Mouse (Mus musculus) splenic B cell, adult 2 months (primary cell): Measurements from ENCODE around the gene Slc35a3.
"Not testable (repeated sequence)": the region's sequence is repeated elsewhere in the genome, so short reads cannot be mapped to it uniquely, and the experiment has no call there.

Experiments
- DNase-seq: peaks from one replicate; pipeline ENCODE4 v3.0.0-alpha.2; 2011; ENCODE audit warnings: low read depth, low spot score
- H3K27me3 ChIP-seq: 2 replicates; pipeline ENCODE4 v1.6.1; 2012; ENCODE audit warnings: mild to moderate bottlenecking, low read length, moderate library complexity, mixed read lengths; ENCODE audit not compliant: control insufficient read depth, poor library complexity, insufficient read depth, severe bottlenecking
- H3K36me3 ChIP-seq: 2 replicates; pipeline ENCODE4 v1.6.1; 2012; ENCODE audit warnings: mild to moderate bottlenecking, low read length, moderate library complexity, mixed read lengths; ENCODE audit not compliant: control insufficient read depth, poor library complexity, insufficient read depth, severe bottlenecking

Slc35a3 gene

DNA sequence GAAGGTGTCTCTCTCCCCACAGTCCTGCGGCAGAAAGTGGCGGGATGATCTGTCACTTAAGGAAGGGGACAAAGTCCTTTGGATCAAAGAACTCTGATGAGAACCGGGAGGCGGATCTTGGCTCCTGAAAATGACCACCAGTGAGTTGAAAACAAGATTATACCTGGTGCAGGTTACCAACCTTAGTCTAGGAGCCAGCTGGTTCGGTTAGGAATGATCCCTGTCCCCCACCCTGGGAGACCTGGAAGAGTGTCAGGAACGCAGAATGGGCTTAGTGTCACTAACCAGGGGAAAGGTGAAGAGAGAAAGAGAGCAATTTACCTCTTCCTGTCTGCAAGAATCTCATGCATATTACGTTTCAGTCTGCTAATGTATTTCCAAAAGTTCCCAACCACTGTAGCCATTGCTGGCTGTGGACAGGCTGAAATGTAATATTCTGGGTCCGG lies at the start of gene Slc35a3:
Slc35a3 (minus strand) TSS at position 396 of the 446 bp plus-strand sequence.
- no peak for DNase-seq
- H3K27me3 ChIP-seq, result no peaks in the 10 kb centered on the region
- H3K36me3 ChIP-seq, result no peaks in the 10 kb centered on the region

DNA sequence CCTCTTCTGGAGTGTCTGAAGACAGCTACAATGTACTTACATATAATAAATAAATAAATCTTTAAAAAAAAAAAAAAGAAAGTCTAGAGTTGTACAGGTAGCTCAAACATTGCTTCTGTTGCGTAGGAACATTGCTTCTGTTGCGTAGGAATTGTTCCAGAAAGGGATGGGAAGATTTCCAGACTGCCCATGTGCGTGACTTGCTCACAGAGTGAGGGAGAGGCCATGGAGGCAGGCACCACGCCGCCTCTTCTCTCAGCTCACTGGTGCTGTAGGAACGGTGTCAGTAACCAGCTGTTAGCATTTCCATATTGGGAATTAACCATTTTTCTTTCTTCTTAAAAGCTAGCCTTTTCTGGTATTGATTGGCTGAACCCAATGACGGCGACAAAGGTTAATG lies 40.2 kb upstream of the Slc35a3 start:
- H3K36me3 ChIP-seq, result peaks cover 2% of the 10 kb centered on the region; the same call in 1 of the 2 replicates
- no peaks in the 10 kb centered on the region for H3K27me3 ChIP-seq
- DNase-seq, result no peak

DNA sequence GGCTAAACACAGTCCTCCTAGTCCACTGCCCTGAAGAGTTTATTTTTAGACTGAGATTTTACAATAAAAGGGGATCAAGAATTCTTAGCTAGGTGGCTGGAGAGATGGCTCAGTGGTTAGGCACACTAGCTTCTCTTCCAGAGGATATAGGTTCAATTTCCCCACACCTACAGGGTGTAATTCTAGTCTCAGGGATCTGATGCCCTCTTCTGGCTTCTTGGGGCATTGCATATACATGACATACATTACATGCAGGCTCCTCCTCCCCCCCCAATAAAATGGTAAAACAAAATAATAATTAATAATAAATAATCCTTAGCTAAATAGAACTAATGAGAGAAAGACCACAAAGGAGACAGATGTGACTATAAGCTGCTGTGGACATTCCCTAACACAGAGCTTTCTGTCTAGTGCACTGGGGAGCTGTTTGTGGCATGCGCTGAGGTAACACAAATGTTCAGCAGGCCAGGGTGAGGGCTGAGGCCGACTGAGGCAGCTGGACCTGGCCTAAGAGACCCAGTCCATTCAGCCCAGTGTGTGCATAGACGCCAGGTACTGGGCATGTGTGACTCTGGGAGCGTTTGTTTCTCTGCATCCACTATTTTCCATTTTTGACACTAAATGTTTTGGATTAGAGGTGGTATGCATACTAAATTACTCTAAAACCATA lies 38.7 kb upstream of the Slc35a3 start:
- H3K27me3 ChIP-seq, result no peaks in the 10 kb centered on the region
- H3K36me3 ChIP-seq, result peaks cover 2% of the 10 kb centered on the region; the same call in 1 of the 2 replicates
- peak; percentile 75 for DNase-seq

DNA sequence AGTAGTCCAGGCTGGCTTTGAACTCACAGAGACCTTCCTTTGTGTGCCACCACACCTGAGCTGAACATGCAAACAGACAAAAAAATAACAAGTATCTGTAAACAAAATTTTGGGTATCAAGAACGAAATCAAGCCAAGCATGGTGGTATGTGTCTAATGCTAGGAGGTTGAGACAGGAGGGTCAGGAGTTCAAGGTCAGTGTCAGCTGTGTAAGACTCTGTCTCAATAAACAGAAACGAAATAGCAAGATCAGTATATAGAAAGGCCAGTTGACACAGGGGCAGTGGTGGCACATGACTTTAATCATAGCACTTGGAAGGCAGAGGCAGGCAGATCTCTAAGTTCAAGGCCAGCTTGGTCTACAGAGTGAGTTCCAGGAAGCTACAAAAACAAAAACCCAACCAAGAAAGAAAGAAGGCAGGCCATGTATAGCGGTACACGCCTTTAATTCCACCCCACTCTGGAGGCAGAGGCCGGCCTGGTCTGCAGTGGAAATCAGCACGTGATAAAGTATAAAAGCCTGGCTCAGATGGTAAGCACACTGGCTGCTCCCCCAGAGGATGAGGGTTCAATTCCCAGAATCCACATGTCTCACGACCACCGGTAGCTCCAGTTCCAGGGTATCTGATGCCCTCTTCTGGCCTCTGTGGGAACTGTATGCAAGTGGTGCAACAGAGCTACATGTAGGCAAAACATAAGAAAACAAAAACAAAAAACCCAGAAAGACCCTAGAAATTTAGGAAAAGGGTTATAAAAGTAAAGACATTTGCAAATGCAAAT lies 36.0 kb upstream of the Slc35a3 start:
- H3K27me3 ChIP-seq, result no peaks in the 10 kb centered on the region
- DNase-seq, result peak; percentile 45

DNA sequence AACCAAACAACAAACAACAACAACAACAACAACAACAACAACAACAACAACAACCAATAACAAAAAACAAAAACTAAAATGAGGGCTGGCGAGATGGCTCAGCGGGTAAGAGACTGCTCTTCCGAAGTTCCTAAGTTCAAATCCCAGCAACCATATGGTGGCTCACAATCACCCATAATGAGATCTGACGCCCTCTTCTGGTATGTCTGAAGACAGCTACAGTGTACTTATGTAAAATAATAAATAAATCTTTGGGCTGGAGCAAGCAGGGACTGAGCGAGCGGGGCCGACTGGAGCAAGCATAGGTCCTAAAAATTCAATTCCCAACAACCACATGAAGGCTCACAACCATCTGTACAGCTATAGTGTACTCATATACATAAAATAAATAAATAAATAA lies 35.0 kb upstream of the Slc35a3 start:
- H3K27me3 ChIP-seq, H3K36me3 ChIP-seq, DNase-seq: not testable (repeated sequence)

More for the DNA sequence above, 36.0 kb upstream of the Slc35a3 start:
- H3K36me3 ChIP-seq, result peaks cover 2% of the 10 kb centered on the region; the same call in 1 of the 2 replicates

DNA sequence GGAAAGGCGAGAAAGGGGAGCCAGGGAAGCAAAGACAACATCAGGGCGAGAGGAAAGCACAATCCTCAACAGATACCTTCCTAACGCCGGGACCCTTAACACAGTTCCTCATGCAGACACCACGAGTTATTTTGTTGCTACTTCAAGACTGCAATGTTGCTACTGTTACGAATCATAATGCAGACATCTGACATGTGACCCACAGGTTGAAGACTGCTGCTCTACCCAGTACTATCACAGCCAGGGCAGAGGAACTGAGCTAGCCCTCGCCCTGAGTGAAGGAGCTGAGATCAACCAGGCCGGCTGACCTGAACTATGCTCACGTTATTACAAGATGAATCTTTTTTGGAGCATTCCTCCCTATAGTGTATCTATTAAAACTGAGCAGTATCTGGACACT lies 28.3 kb upstream of the Slc35a3 start:
- H3K36me3 ChIP-seq, result no peaks in the 10 kb centered on the region
- H3K27me3 ChIP-seq, result no peaks in the 10 kb centered on the region
- DNase-seq, result no peak

DNA sequence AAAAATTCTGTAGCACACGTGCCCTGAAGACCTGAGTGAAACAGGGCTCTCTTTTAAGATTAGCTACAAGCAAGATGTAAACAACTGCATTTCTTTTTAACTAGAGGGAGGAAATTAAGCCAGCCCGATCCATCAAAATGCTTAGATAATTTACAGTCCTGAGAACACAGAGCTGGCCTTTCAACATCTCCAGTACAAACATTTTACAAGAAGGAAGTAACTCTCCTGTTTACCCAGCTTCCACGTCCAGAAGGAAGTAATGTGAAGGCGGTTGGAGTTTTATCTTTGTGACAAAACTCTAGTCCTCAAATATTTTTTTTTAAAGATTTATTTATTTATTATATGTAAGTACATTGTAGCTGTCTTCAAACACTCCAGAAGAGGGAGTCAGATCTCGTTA lies 27.5 kb upstream of the Slc35a3 start:
- no peak for DNase-seq
- Histone ChIP-seq H3K27me3 (no peaks in the 10 kb centered on the region), H3K36me3 (no peaks in the 10 kb centered on the region)

DNA sequence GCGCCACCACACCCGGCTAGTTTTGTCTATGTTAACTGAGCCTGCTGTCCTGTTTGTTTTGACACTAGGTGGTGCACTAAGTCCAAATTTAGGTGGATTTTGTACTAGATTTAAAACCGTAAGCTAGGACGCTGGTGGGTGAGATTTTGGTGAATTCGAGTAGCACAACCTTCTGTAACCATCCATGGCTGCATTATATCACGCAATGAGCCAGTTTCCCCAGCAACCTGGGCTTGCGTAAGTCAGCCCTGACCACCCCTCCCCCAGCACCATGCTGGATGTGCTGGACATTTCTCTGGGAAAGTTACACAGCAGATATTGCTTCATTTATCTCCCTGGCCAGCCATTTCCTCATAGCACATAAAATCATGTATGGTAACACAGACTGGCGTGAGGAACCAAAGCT lies 24.7 kb upstream of the Slc35a3 start:
- no peaks in the 10 kb centered on the region for H3K36me3 ChIP-seq
- no peaks in the 10 kb centered on the region for H3K27me3 ChIP-seq
- DNase-seq, result no peak

DNA sequence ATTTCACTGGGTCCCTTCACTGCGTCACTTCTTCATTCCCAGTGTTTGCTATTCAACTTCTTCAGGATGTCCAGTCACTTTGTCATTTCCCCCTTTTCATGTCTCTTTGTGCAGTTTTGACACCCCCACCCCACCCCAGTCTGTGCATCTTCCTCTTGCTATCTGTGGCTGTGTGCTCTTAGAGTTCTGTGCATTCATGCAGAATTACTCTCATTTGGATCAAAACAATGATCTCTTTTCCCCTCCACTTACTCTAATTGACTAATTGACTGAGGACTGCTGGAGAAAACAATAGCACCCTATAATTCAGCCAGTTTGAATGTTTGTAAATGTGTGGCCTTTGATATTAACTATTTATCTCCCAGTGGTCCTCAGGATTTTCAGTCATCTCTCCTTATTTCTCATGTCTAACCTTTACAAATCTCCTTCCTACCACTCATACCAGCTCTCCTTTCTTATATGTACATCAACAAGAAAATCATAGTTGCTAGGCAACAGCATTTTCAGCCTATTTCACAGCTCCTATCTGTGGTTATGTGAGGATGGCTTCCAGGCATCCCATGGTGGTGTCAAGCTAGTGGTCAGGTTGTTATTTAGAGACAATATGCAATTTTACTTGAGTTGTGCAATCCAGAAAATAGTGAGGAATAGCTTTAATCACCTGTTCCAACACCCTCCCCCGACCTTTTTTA lies 17.0 kb upstream of the Slc35a3 start:
- DNase-seq, result no peak
- H3K27me3 ChIP-seq, result no peaks in the 10 kb centered on the region
- H3K36me3 ChIP-seq, result no peaks in the 10 kb centered on the region

DNA sequence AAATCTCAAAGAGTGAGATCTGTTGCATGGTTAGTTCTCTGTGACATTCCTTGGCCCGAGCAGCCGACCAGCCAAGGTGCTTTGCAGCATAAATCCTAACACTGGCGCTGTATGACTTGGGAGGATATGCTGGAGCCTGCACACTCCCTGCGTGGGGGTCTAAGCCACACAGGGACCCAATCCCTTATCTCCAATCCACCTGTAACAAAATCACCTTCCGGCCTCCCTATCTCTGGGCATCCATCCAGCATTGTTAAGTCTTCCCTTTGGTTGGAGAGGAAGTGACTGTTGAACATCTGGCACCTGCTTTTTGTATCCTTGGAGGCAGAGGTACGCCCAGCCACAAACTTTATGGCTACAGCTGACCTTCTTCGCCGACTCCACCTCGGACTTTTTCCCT lies 14.2 kb upstream of the Slc35a3 start:
- Histone ChIP-seq H3K36me3 (no peaks in the 10 kb centered on the region), H3K27me3 (no peaks in the 10 kb centered on the region)
- DNase-seq, result no peak

DNA sequence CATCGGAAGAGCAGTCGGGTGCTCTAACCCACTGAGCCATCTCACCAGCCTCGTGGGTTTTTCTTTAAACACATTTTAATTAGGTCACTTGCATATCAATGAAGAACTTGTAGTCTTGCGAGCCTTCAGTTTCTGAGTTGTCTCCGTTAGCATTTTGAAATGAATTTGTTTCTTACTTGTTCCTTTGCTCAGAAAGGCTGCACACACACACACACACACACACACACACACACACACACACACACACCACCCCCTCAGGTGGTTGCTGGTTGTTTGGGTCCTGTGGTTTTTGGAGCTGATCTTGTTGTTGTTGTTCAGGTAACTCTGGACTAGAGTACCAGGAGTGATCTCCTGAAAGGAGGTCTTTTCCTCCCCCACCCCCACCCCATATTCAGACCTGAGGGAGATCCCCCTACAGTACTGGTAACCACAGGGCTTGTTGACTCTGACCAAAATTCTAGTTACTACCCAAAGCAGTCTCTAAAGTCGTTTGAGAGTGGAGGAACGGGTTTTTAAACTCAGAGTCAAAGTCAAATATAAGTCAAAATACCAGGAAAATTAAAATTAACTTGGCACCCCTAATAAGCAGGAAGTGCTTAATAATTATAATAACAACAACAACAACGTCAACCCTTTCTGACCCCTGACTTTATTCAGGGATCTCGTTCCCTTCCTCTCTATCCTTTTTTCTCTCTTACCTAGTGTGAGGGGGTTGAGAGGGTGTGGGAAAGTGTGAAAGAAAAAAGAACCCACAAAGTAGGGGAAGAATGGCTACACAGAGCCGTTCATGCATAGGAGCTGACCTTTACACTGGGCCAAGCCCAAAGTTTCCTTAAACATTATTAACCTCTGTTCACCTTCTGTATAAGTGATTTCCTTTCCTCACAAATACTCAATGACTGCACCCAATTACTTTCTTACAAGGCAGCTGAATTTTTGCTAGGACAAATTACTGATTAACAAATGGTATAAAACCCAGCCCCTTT lies 11.2 kb upstream of the Slc35a3 start:
- no peaks in the 10 kb centered on the region for H3K36me3 ChIP-seq
- H3K27me3 ChIP-seq, result no peaks in the 10 kb centered on the region
- DNase-seq, result no peak

DNA sequence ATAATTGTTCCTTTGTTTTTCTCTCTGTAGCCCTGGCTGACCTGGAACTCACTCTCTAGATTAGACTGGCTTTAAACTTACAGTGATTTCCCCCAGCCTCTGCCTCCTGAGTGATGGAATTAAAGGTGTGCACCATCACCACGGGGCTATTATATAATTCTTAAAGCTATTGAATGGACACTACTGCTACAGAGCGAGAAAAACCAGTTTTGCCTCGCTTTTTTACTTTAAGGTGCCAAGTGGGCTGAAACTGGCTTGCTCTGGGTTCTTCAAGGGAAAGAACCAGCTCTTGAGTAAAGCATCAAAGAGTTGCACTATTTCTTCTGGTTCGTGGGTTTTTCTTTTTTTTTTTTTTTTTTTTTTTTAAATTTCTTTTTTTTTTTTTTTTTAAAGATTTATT lies 10.3 kb upstream of the Slc35a3 start:
- no peak for DNase-seq
- Histone ChIP-seq H3K27me3 (no peaks in the 10 kb centered on the region), H3K36me3 (no peaks in the 10 kb centered on the region)

DNA sequence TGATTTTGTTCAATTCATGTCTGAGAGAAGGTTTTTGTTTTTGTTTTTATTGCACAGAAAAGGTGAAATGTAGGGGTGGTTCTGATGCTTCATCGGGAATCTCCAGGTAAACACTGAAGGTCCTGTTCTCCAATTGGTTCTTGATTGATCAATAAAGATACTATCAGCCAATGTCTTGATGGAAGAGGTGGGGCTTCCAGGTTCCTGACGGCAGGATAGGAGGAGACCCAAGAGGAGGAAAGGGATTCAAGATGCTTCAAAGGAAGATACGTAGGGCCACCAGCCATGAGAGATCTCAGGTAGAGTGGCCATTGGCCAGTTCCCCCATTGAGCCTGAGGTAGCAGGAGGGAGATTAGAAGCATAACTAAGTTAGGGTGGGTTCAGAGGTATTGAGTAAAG lies 6.3 kb upstream of the Slc35a3 start:
- no peak for DNase-seq
- Histone ChIP-seq H3K36me3 (no peaks in the 10 kb centered on the region), H3K27me3 (no peaks in the 10 kb centered on the region)

DNA sequence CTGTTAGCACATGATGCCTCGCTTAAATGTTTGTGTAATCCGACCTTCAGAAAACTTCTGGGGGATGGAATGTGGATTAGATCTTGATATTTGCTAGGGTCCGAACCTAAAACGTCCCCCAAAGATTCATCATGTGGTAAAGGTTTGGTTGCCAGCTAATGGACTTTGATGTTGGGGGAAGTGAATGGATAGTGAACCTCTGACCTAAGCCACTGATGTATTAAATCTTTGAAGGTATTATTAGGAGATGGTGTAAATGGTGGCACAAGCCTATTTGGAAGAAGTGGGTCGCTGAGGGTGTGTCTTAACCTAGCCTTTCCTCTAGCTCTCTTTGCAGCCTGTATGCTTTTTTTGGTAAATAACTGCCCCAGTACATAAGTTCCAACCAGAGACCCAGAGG lies 400 bp upstream of the Slc35a3 start:
- H3K36me3 ChIP-seq, result no peaks in the 10 kb centered on the region
- no peak for DNase-seq
- no peaks in the 10 kb centered on the region for H3K27me3 ChIP-seq
